In genomic region chr16:8638131-8638530, GRCm38 (mm10) we compare ENCODE assay signal across 8 mouse cellular contexts. TPM values are rescaled to one million over a fixed set of nuclear protein-coding genes. Genes with fewer than 3 reads are reported as not detected.
DNase-seq lines count a peak whose midpoint lies in the region; ATAC-seq lines count a peak whose summit lies in the region.

No protein-coding gene starts in this region.

- peak overlapping the region; percentile 84 for H3K4me2 ChIP-seq in neural tube, embryonic 11.5 days (ENCODE audit: low read depth)
- H3K4me2 ChIP-seq in limb, embryonic 13.5 days (replicated peaks) = peak overlapping the region; percentile 85
- peak overlapping the region; percentile 74 for H3K4me2 ChIP-seq in stomach, embryonic 14.5 days (replicated peaks; ENCODE audit: low read depth, low read length)

- H3K9ac ChIP-seq in neural tube, embryonic 11.5 days (ENCODE audit: low read length) = peak overlapping the region; percentile 76
- H3K9ac ChIP-seq in limb, embryonic 13.5 days = peak overlapping the region; percentile 87
- peak overlapping the region; percentile 75 for H3K9ac ChIP-seq in stomach, embryonic 14.5 days (replicated peaks; ENCODE audit: low read depth, low read length)

- DNase-seq in neural tube, embryonic 11.5 days (ENCODE audit: low spot score) = no peak
- DNase-seq in neural tube, embryonic 10.5 days (ENCODE audit: extremely low spot score, low spot score) = no peak
- no peak for DNase-seq in forebrain, embryonic 10.5 days (ENCODE audit: extremely low spot score, low spot score)
- DNase-seq in B cell, adult 2 months = no peak
- no peak for DNase-seq in spleen, postnatal 10 days (ENCODE audit: low spot score in 2 of 2)
- no peak for DNase-seq in kidney, adult 9 months

- ATAC-seq in neural tube, embryonic 11.5 days (ENCODE audit: insufficient read depth, low FRiP score, low TSS enrichment) = no peak
- no peak for ATAC-seq in limb, embryonic 13.5 days (ENCODE audit: low FRiP score, low read depth)
- ATAC-seq in stomach, embryonic 14.5 days (ENCODE audit: insufficient number of reproducible peaks, insufficient read depth, low FRiP score, low read depth) = no peak

- peaks cover 2% of the 10 kb centered on the region for H3K36me3 ChIP-seq in neural tube, embryonic 11.5 days (ENCODE audit: control insufficient read depth, insufficient read depth, low read length)
- H3K36me3 ChIP-seq in forebrain, embryonic 10.5 days (replicated peaks) = peaks cover 40% of the 10 kb centered on the region
- H3K36me3 ChIP-seq in limb, embryonic 13.5 days = peaks cover 47% of the 10 kb centered on the region
- peaks cover 10% of the 10 kb centered on the region for H3K36me3 ChIP-seq in stomach, embryonic 14.5 days (ENCODE audit: control insufficient read depth, insufficient read depth, low read length)

- H3K27ac ChIP-seq in neural tube, embryonic 11.5 days (ENCODE audit: low read depth, low read length) = peak overlapping the region; percentile 63; the same call in 1 of the 2 replicates
- H3K27ac ChIP-seq in forebrain, embryonic 10.5 days = peak overlapping the region; percentile 95
- peak overlapping the region; percentile 83; the same call in 1 of the 2 replicates for H3K27ac ChIP-seq in limb, embryonic 13.5 days
- H3K27ac ChIP-seq in stomach, embryonic 14.5 days (ENCODE audit: low read length) = peak overlapping the region; percentile 68; the same call in 1 of the 2 replicates

- H3K9me3 ChIP-seq in neural tube, embryonic 11.5 days (ENCODE audit: control insufficient read depth, low read length) = no peaks in the 10 kb centered on the region
- no peaks in the 10 kb centered on the region for H3K9me3 ChIP-seq in forebrain, embryonic 10.5 days
- no peaks in the 10 kb centered on the region for H3K9me3 ChIP-seq in limb, embryonic 13.5 days
- no peaks in the 10 kb centered on the region for H3K9me3 ChIP-seq in stomach, embryonic 14.5 days (ENCODE audit: control insufficient read depth, low read depth, low read length)

- H3K4me3 ChIP-seq in neural tube, embryonic 11.5 days (ENCODE audit: low read depth, low read length) = peak overlapping the region; percentile 66
- H3K4me3 ChIP-seq in forebrain, embryonic 10.5 days = peak overlapping the region; percentile 83
- peak overlapping the region; percentile 84 for H3K4me3 ChIP-seq in limb, embryonic 13.5 days
- peak overlapping the region; percentile 85 for H3K4me3 ChIP-seq in stomach, embryonic 14.5 days (ENCODE audit: low read depth, low read length)

- 52% methylated on average over 7 of the region's 7 CpGs for WGBS in neural tube, embryonic 11.5 days
- 53% methylated on average over 7 of the region's 7 CpGs for WGBS in forebrain, embryonic 10.5 days
- WGBS in limb, embryonic 13.5 days = 47% methylated on average over 7 of the region's 7 CpGs
- WGBS in stomach, embryonic 14.5 days = 32% methylated on average over 7 of the region's 7 CpGs

- H3K4me1 ChIP-seq in neural tube, embryonic 11.5 days (ENCODE audit: control insufficient read depth, insufficient read depth, low read length) = peaks cover 10% of the 10 kb centered on the region
- peaks cover 32% of the 10 kb centered on the region for H3K4me1 ChIP-seq in forebrain, embryonic 10.5 days
- peaks cover 20% of the 10 kb centered on the region for H3K4me1 ChIP-seq in limb, embryonic 13.5 days
- peaks cover 12% of the 10 kb centered on the region for H3K4me1 ChIP-seq in stomach, embryonic 14.5 days (ENCODE audit: control insufficient read depth, insufficient read depth, low read length)

- H3K27me3 ChIP-seq in neural tube, embryonic 11.5 days (ENCODE audit: control insufficient read depth, insufficient read depth, low read length) = no peaks in the 10 kb centered on the region
- H3K27me3 ChIP-seq in forebrain, embryonic 10.5 days (ENCODE audit: poor library complexity, severe bottlenecking) = no peaks in the 10 kb centered on the region
- no peaks in the 10 kb centered on the region for H3K27me3 ChIP-seq in limb, embryonic 13.5 days
- no peaks in the 10 kb centered on the region for H3K27me3 ChIP-seq in stomach, embryonic 14.5 days (ENCODE audit: control insufficient read depth, insufficient read depth, low read length)

RNA-seq across cellular contexts. Expression of gene Tmem186, which starts 0.6 kb away (rescaled TPM):
- 18.0 and 24.1 TPM in 2 replicates for polyA plus RNA-seq in neural tube, embryonic 11.5 days (2014; fragmentation: Nextera tagmentation; extraction: Ambion mirVana)
- 27.1 and 27.5 TPM in 2 replicates for polyA plus RNA-seq in forebrain, embryonic 10.5 days (2016; fragmentation: Nextera tagmentation; extraction: Ambion mirVana)
- polyA plus RNA-seq in limb, embryonic 13.5 days (2015; fragmentation: Nextera tagmentation; extraction: Ambion mirVana) = 21.1 and 21.8 TPM in 2 replicates
- polyA plus RNA-seq in stomach, embryonic 14.5 days (2014; fragmentation: Nextera tagmentation; extraction: Ambion mirVana) = 12.1 and 12.3 TPM in 2 replicates

RNA-seq across cellular contexts. Expression of gene Pmm2, which starts 0.7 kb away (rescaled TPM):
- 40.2 and 40.6 TPM in 2 replicates for polyA plus RNA-seq in neural tube, embryonic 11.5 days (2014; fragmentation: Nextera tagmentation; extraction: Ambion mirVana)
- polyA plus RNA-seq in forebrain, embryonic 10.5 days (2016; fragmentation: Nextera tagmentation; extraction: Ambion mirVana) = 49.8 and 54.4 TPM in 2 replicates
- polyA plus RNA-seq in limb, embryonic 13.5 days (2015; fragmentation: Nextera tagmentation; extraction: Ambion mirVana) = 53.1 and 53.3 TPM in 2 replicates
- 57.1 and 60.0 TPM in 2 replicates for polyA plus RNA-seq in stomach, embryonic 14.5 days (2014; fragmentation: Nextera tagmentation; extraction: Ambion mirVana)

RNA-seq across cellular contexts. Expression of gene Carhsp1, which starts 33.8 kb away (rescaled TPM):
- 72.8 and 78.4 TPM in 2 replicates for polyA plus RNA-seq in neural tube, embryonic 11.5 days (2014; fragmentation: Nextera tagmentation; extraction: Ambion mirVana)
- 137 and 143 TPM in 2 replicates for polyA plus RNA-seq in forebrain, embryonic 10.5 days (2016; fragmentation: Nextera tagmentation; extraction: Ambion mirVana)
- polyA plus RNA-seq in limb, embryonic 13.5 days (2015; fragmentation: Nextera tagmentation; extraction: Ambion mirVana) = 108 and 109 TPM in 2 replicates
- 35.3 and 37.0 TPM in 2 replicates for polyA plus RNA-seq in stomach, embryonic 14.5 days (2014; fragmentation: Nextera tagmentation; extraction: Ambion mirVana)

RNA-seq across cellular contexts. Expression of gene Gm5767, which starts 42.4 kb away (rescaled TPM):
- not detected in 2 replicates for polyA plus RNA-seq in neural tube, embryonic 11.5 days (2014; fragmentation: Nextera tagmentation; extraction: Ambion mirVana)
- 0.26 TPM in 1 of 2 replicates, not detected in the other for polyA plus RNA-seq in forebrain, embryonic 10.5 days (2016; fragmentation: Nextera tagmentation; extraction: Ambion mirVana)
- not detected in 2 replicates for polyA plus RNA-seq in limb, embryonic 13.5 days (2015; fragmentation: Nextera tagmentation; extraction: Ambion mirVana)
- polyA plus RNA-seq in stomach, embryonic 14.5 days (2014; fragmentation: Nextera tagmentation; extraction: Ambion mirVana) = not detected in 2 replicates
